Mouse (Mus musculus) CD4-positive helper T cell, adult 2 months (primary cell): Measurements from ENCODE around the gene Mbtps1.
A peak's percentile ranks its signal among the peaks of the same experiment; 100 is the strongest.

Source experiments
- DNase-seq: peaks from one replicate; pipeline ENCODE4 v3.0.0-alpha.2; 2012; ENCODE audit warnings: low read depth, missing footprints, low spot score

Mbtps1 gene

GRCm38 (mm10) chr8:119503191-119503767, 55.3 kb downstream of the Mbtps1 start:
- DNase-seq: no peak

GRCm38 (mm10) chr8:119502111-119502510, 56.4 kb downstream of the Mbtps1 start:
- no peak for DNase-seq

- DNase-seq: no peak
Observed at GRCm38 (mm10) chr8:119501598-119501997, 56.9 kb downstream of the Mbtps1 start, which contains the start of gene Slc38a8. Slc38a8 (minus strand) TSS chr8:119501698.

- no peak for DNase-seq
Observed at GRCm38 (mm10) chr8:119499836-119500235, 58.7 kb downstream of the Mbtps1 start.

- peak; percentile 57 for DNase-seq
Observed at GRCm38 (mm10) chr8:119496848-119497247, 61.7 kb downstream of the Mbtps1 start.

- no peak for DNase-seq
Observed at GRCm38 (mm10) chr8:119487093-119487492, 71.4 kb downstream of the Mbtps1 start.

- DNase-seq: no peak
Observed at GRCm38 (mm10) chr8:119484145-119484896, 74.2 kb downstream of the Mbtps1 start.

GRCm38 (mm10) chr8:119478684-119479083, 79.9 kb downstream of the Mbtps1 start:
- no peak for DNase-seq

- DNase-seq: no peak
Observed at GRCm38 (mm10) chr8:119468091-119468490, 90.4 kb downstream of the Mbtps1 start.

- DNase-seq: no peak
Observed at GRCm38 (mm10) chr8:119466794-119467193, 91.7 kb downstream of the Mbtps1 start.

- DNase-seq: no peak
Observed at GRCm38 (mm10) chr8:119466105-119466504, 92.4 kb downstream of the Mbtps1 start.

- no peak for DNase-seq
Observed at GRCm38 (mm10) chr8:119463709-119464108, 94.8 kb downstream of the Mbtps1 start.

GRCm38 (mm10) chr8:119461356-119461755, 97.2 kb downstream of the Mbtps1 start:
- no peak for DNase-seq

- DNase-seq: no peak
Observed at GRCm38 (mm10) chr8:119459724-119460123, 98.8 kb downstream of the Mbtps1 start.
